Mouse (Mus musculus) limb, embryonic 12.5 days (tissue): ENCODE measurements around the gene Sell. TPM values are rescaled to one million over a fixed set of nuclear protein-coding genes. Genes with fewer than 3 reads are reported as not detected.
"Not testable (repeated sequence)": the region's sequence is repeated elsewhere in the genome, so short reads cannot be mapped to it uniquely, and the experiment has no call there.

Experiments used
- ATAC-seq: fragments of 200-750 bp; cut with Nextera tagmentation; 2 replicates; pipeline ENCODE4 v1.8.0; 2017; ENCODE audit warnings: low read depth, moderate TSS enrichment; ENCODE audit not compliant: insufficient number of reproducible peaks, insufficient read depth, low FRiP score, low TSS enrichment
- H3K27ac ChIP-seq: fragments of 300-500 bp; sonication (generic); 2 replicates; pipeline ENCODE4 v1.5.1; 2016; ENCODE audit warnings: mild to moderate bottlenecking, moderate library complexity
- H3K27me3 ChIP-seq: fragments of 300-500 bp; sonication (generic); 2 replicates; pipeline ENCODE4 v1.6.1; 2016; ENCODE audit warnings: mild to moderate bottlenecking, moderate library complexity
- H3K36me3 ChIP-seq: fragments of 300-500 bp; sonication (generic); 2 replicates; pipeline ENCODE4 v1.6.1; 2016; ENCODE audit warnings: mild to moderate bottlenecking, moderate library complexity
- H3K4me1 ChIP-seq: fragments of 300-500 bp; sonication (generic); replicated peaks from 2 replicates; pipeline ENCODE4 v1.6.1; 2016
- H3K4me2 ChIP-seq: fragments of 300-500 bp; sonication (generic); 2 replicates; pipeline ENCODE4 v1.6.1; 2016; ENCODE audit warnings: mild to moderate bottlenecking, moderate library complexity
- H3K4me3 ChIP-seq: fragments of 300-500 bp; sonication (generic); replicated peaks from 2 replicates; pipeline ENCODE4 v1.5.1; 2016; ENCODE audit warnings: mild to moderate bottlenecking
- H3K9ac ChIP-seq: fragments of 300-500 bp; sonication (generic); replicated peaks from 2 replicates; pipeline ENCODE4 v1.6.1; 2016; ENCODE audit warnings: mild to moderate bottlenecking, moderate library complexity
- H3K9me3 ChIP-seq: fragments of 300-500 bp; sonication (generic); 2 replicates; pipeline ENCODE4 v1.6.1; 2016; ENCODE audit warnings: mild to moderate bottlenecking, moderate library complexity
- WGBS: fragments of 180-500 bp; shearing (Covaris S2); methylation state at CpG from one replicate; pipeline ENCODE4 v1.1.7; 2016; 5-methylcytosine and 5-hydroxymethylcytosine counted together
- polyA plus RNA-seq: library from polyadenylated mRNA; unstranded; fragments of >200 nt; fragmentation: Nextera tagmentation; extraction: Ambion mirVana; gene quantifications from 2 replicates; pipeline ENCODE4 v1.2.1, GENCODE M21; 2016

Gene Sell
- polyA plus RNA-seq = 0.35 TPM in 1 of 2 replicates, not detected in the other

GRCm38 (mm10) chr1:164061925-164062324 lies at the start of gene Sell:
Sell (plus strand) TSS chr1:164061982.
- H3K4me3 ChIP-seq = no peak within 1 kb of the TSS
- no peak for ATAC-seq
- 81% methylated on average over 4 of the region's 4 CpGs for WGBS

GRCm38 (mm10) chr1:164014616-164015015 lies 47.2 kb upstream of the Sell start:
- no peaks in the 10 kb centered on the region for H3K9me3 ChIP-seq
- 53% methylated on average over 1 of the region's 1 CpGs for WGBS

More at GRCm38 (mm10) chr1:164061925-164062324, at the start of gene Sell:
- Histone ChIP-seq H3K27ac (no peak within 1 kb of the TSS), H3K9me3 (no peaks in the 10 kb centered on the region), H3K4me1 (no peaks in the 10 kb centered on the region), H3K27me3 (no peaks in the 10 kb centered on the region), H3K36me3 (no peaks in the 10 kb centered on the region), H3K9ac (no peak within 1 kb of the TSS), H3K4me2 (no peak within 1 kb of the TSS)

GRCm38 (mm10) chr1:164018221-164018896 lies 43.4 kb upstream of the Sell start:
- H3K4me2 ChIP-seq = no peak overlapping the region
- no peaks in the 10 kb centered on the region for H3K36me3 ChIP-seq
- H3K4me1 ChIP-seq = no peaks in the 10 kb centered on the region
- no peak overlapping the region for H3K9ac ChIP-seq
- no peak overlapping the region for H3K4me3 ChIP-seq
- 84% methylated on average over 16 of the region's 16 CpGs for WGBS
- H3K27me3 ChIP-seq = no peaks in the 10 kb centered on the region
- H3K9me3 ChIP-seq = no peaks in the 10 kb centered on the region
- no peak overlapping the region for H3K27ac ChIP-seq
- no peak for ATAC-seq

More at GRCm38 (mm10) chr1:164014616-164015015, 47.2 kb upstream of the Sell start:
- no peak overlapping the region for H3K9ac ChIP-seq
- H3K36me3 ChIP-seq = no peaks in the 10 kb centered on the region
- H3K27me3 ChIP-seq = no peaks in the 10 kb centered on the region
- no peaks in the 10 kb centered on the region for H3K4me1 ChIP-seq
- no peak overlapping the region for H3K4me2 ChIP-seq
- no peak for ATAC-seq
- H3K4me3 ChIP-seq = no peak overlapping the region
- H3K27ac ChIP-seq = no peak overlapping the region

- Histone ChIP-seq H3K27me3 (no peaks in the 10 kb centered on the region), H3K36me3 (no peaks in the 10 kb centered on the region), H3K9me3 (no peaks in the 10 kb centered on the region), H3K4me3 (no peak overlapping the region), H3K4me2 (no peak overlapping the region), H3K27ac (no peak overlapping the region), H3K9ac (no peak overlapping the region), H3K4me1 (no peaks in the 10 kb centered on the region)
- WGBS = 83% methylated on average over 6 of the region's 6 CpGs
- ATAC-seq = no peak
These were observed 42.0 kb upstream of the Sell start for GRCm38 (mm10) chr1:164019789-164020188.

GRCm38 (mm10) chr1:164020746-164021145 lies 41.0 kb upstream of the Sell start:
- H3K4me1 ChIP-seq, H3K27me3 ChIP-seq, H3K9me3 ChIP-seq, H3K4me3 ChIP-seq, H3K27ac ChIP-seq, H3K4me2 ChIP-seq, ATAC-seq, H3K36me3 ChIP-seq, H3K9ac ChIP-seq: not testable (repeated sequence)
- WGBS = 92% methylated on average over 3 of the region's 3 CpGs

- not testable (repeated sequence) for H3K4me2 ChIP-seq, H3K36me3 ChIP-seq, ATAC-seq, H3K4me1 ChIP-seq, H3K9ac ChIP-seq, H3K4me3 ChIP-seq, H3K27ac ChIP-seq, H3K9me3 ChIP-seq, H3K27me3 ChIP-seq
- 81% methylated on average over 5 of the region's 5 CpGs for WGBS
These were observed 39.7 kb upstream of the Sell start for GRCm38 (mm10) chr1:164022106-164022505.

- Histone ChIP-seq H3K36me3 (no peaks in the 10 kb centered on the region), H3K27ac (no peak overlapping the region), H3K9ac (no peak overlapping the region), H3K9me3 (no peaks in the 10 kb centered on the region), H3K4me3 (no peak overlapping the region), H3K4me2 (no peak overlapping the region), H3K27me3 (no peaks in the 10 kb centered on the region), H3K4me1 (no peaks in the 10 kb centered on the region)
- 92% methylated on average over 4 of the region's 4 CpGs for WGBS
- no peak for ATAC-seq
These were observed 36.1 kb upstream of the Sell start for GRCm38 (mm10) chr1:164025685-164026084.

- H3K9me3 ChIP-seq = no peaks in the 10 kb centered on the region
- WGBS = 56% methylated on average over 5 of the region's 5 CpGs
- no peaks in the 10 kb centered on the region for H3K36me3 ChIP-seq
These were observed 34.4 kb upstream of the Sell start for GRCm38 (mm10) chr1:164027416-164027815.

GRCm38 (mm10) chr1:164040385-164041135 lies 21.2 kb upstream of the Sell start:
- H3K9me3 ChIP-seq = no peaks in the 10 kb centered on the region
- H3K9ac ChIP-seq = no peak overlapping the region
- H3K4me3 ChIP-seq = no peak overlapping the region
- no peak for ATAC-seq
- H3K27me3 ChIP-seq = no peaks in the 10 kb centered on the region
- no peaks in the 10 kb centered on the region for H3K36me3 ChIP-seq
- no peak overlapping the region for H3K4me2 ChIP-seq
- 83% methylated on average over 10 of the region's 10 CpGs for WGBS
- H3K4me1 ChIP-seq = no peaks in the 10 kb centered on the region
- H3K27ac ChIP-seq = no peak overlapping the region

More at GRCm38 (mm10) chr1:164027416-164027815, 34.4 kb upstream of the Sell start:
- Histone ChIP-seq H3K27ac (no peak overlapping the region), H3K27me3 (no peaks in the 10 kb centered on the region), H3K4me2 (no peak overlapping the region), H3K4me3 (no peak overlapping the region), H3K4me1 (no peaks in the 10 kb centered on the region), H3K9ac (no peak overlapping the region)
- no peak for ATAC-seq

GRCm38 (mm10) chr1:164043549-164043948 lies 18.2 kb upstream of the Sell start:
- Histone ChIP-seq H3K9me3 (no peaks in the 10 kb centered on the region), H3K4me3 (no peak overlapping the region), H3K27me3 (no peaks in the 10 kb centered on the region), H3K4me2 (no peak overlapping the region), H3K27ac (no peak overlapping the region), H3K4me1 (no peaks in the 10 kb centered on the region), H3K9ac (no peak overlapping the region), H3K36me3 (no peaks in the 10 kb centered on the region)
- no peak for ATAC-seq
- WGBS = 68% methylated on average over 3 of the region's 3 CpGs

GRCm38 (mm10) chr1:164047934-164048333 lies 13.8 kb upstream of the Sell start, which contains the start of gene Sele:
Sele (plus strand) TSS chr1:164048234.
- no peak within 1 kb of the TSS for H3K4me2 ChIP-seq
- no peak within 1 kb of the TSS for H3K4me3 ChIP-seq
- no peaks in the 10 kb centered on the region for H3K9me3 ChIP-seq
- H3K27ac ChIP-seq = no peak within 1 kb of the TSS
- H3K27me3 ChIP-seq = no peaks in the 10 kb centered on the region
- no peak for ATAC-seq
- H3K9ac ChIP-seq = no peak within 1 kb of the TSS
- no peaks in the 10 kb centered on the region for H3K36me3 ChIP-seq
- no peaks in the 10 kb centered on the region for H3K4me1 ChIP-seq
- 88% methylated on average over 5 of the region's 5 CpGs for WGBS
